Mouse (Mus musculus) stomach, postnatal 0 days (tissue): ENCODE measurements at regions not wholly inside any gene's neighbourhood (a gene's known extent, or its start where the extent isn't known, plus 50 kb on each side); places are given as distances from the start of the nearest gene placed in this dataset.

Source experiments
- CTCF ChIP-seq: IDR thresholded peaks from 2 replicates; pipeline ENCODE4 v1.5.1; 2016; ENCODE audit warnings: antibody characterized with exemption, low read depth, mild to moderate bottlenecking, moderate library complexity
- EP300 ChIP-seq: optimal IDR thresholded peaks from 2 replicates; pipeline ENCODE3; 2016; ENCODE audit warnings: antibody characterized with exemption

- TF ChIP-seq EP300: no peak
- peak; percentile 47 for TF ChIP-seq CTCF
Measured at GRCm38 (mm10) chr12:70599731-70600130, 146.8 kb downstream of the Tmx1 start.
